ENCODE assay signal across 9 mouse cellular contexts in genomic region chr15:51104796-51105195, GRCm38 (mm10).
DNase-seq lines count a peak whose midpoint lies in the region; ATAC-seq and TF ChIP-seq lines count a peak whose summit lies in the region.
"Had no signal": no experiment of that assay in that cellular context is flagged by ENCODE, and none has a peak within 500 bp of the region (broad histone marks: within the 10 kb centered on the region; RNA-seq: fewer than 3 reads in every experiment).

No protein-coding gene starts in this region.

- H3K27ac ChIP-seq in heart, embryonic 14.5 days (replicated peaks in 1 of 2; ENCODE audit: control insufficient read depth in 1 of 2, insufficient read depth in 1 of 2, low read depth in 2 of 2, low read length in 2 of 2): no peak overlapping the region
- no peak overlapping the region for H3K27ac ChIP-seq in forebrain, postnatal 0 days (ENCODE audit: low read depth, low read length)
- H3K27ac ChIP-seq in midbrain, embryonic 12.5 days (replicated peaks): no peak overlapping the region
- H3K27ac ChIP-seq: left cerebral cortex, adult 2 months had no signal

- intact Hi-C loops in heart, postnatal 25 days (cut with DNase I): no loop called here
- intact Hi-C loops in left cerebral cortex, postnatal 10 days (cut with DNase I): no loop called here

- WGBS in heart, embryonic 14.5 days: 60% methylated on average over 5 of the region's 5 CpGs
- 65% methylated on average over 5 of the region's 5 CpGs for WGBS in forebrain, postnatal 0 days
- WGBS in midbrain, embryonic 12.5 days: 70% methylated on average over 5 of the region's 5 CpGs

- no peak for ATAC-seq in heart, embryonic 14.5 days (ENCODE audit: insufficient number of reproducible peaks, insufficient read depth, low FRiP score, low read depth)
- 0 out of 2 replicates have a peak, but pooled peaks have one; percentile 40 for ATAC-seq in forebrain, postnatal 0 days
- ATAC-seq in midbrain, embryonic 12.5 days (ENCODE audit: low FRiP score, low read depth): peak; percentile 52; the same call in 1 of the 2 replicates
- ATAC-seq in monocyte, adult 5-6 weeks (replicated peaks; ENCODE audit: insufficient number of reproducible peaks, low FRiP score, low TSS enrichment, poor library complexity, severe bottlenecking): no peak

- no peaks in the 10 kb centered on the region for H3K36me3 ChIP-seq in heart, embryonic 14.5 days (ENCODE audit: control insufficient read depth, insufficient read depth, low read length)
- H3K36me3 ChIP-seq in forebrain, postnatal 0 days (ENCODE audit: insufficient read depth): no peaks in the 10 kb centered on the region
- H3K36me3 ChIP-seq in midbrain, embryonic 12.5 days: no peaks in the 10 kb centered on the region

- TF ChIP-seq CTCF in forebrain, postnatal 0 days (IDR thresholded peaks at IDR 0.05; ENCODE audit: low read depth): no peak

- H3K4me3 ChIP-seq in heart, embryonic 14.5 days (ENCODE audit: control insufficient read depth in 1 of 2, insufficient read depth in 1 of 2, low read depth in 1 of 2, low read length in 2 of 2): no peak overlapping the region
- H3K4me3 ChIP-seq in forebrain, postnatal 0 days (ENCODE audit: low read depth, low read length): peak overlapping the region; percentile 21
- no peak overlapping the region; the same call in 1 of the 2 replicates for H3K4me3 ChIP-seq in midbrain, embryonic 12.5 days
- H3K4me3 ChIP-seq: left cerebral cortex, adult 2 months had no signal

- no peaks in the 10 kb centered on the region for H3K9me3 ChIP-seq in heart, embryonic 14.5 days (ENCODE audit: control insufficient read depth, low read length)
- no peaks in the 10 kb centered on the region for H3K9me3 ChIP-seq in forebrain, postnatal 0 days (ENCODE audit: low read length)
- H3K9me3 ChIP-seq in midbrain, embryonic 12.5 days: no peaks in the 10 kb centered on the region

- H3K4me1 ChIP-seq in heart, embryonic 14.5 days (ENCODE audit: control insufficient read depth in 2 of 2, insufficient read depth in 2 of 2, low read length in 2 of 2): no peaks in the 10 kb centered on the region
- H3K4me1 ChIP-seq in forebrain, postnatal 0 days (ENCODE audit: insufficient read depth): peaks cover 4% of the 10 kb centered on the region
- H3K4me1 ChIP-seq in midbrain, embryonic 12.5 days: peaks cover 9% of the 10 kb centered on the region

- no peak overlapping the region for H3K9ac ChIP-seq in heart, embryonic 14.5 days (ENCODE audit: low read length)
- H3K9ac ChIP-seq in forebrain, postnatal 0 days: 0 out of 2 replicates have a peak overlapping the region, but pooled peaks have one; percentile 26
- no peak overlapping the region for H3K9ac ChIP-seq in midbrain, embryonic 12.5 days (replicated peaks)

- H3K4me2 ChIP-seq in heart, embryonic 14.5 days (ENCODE audit: low read length): 0 out of 2 replicates have a peak overlapping the region, but pooled peaks have one; percentile 11
- H3K4me2 ChIP-seq in forebrain, postnatal 0 days (ENCODE audit: low read depth): peak overlapping the region; percentile 37; the same call in 1 of the 2 replicates
- H3K4me2 ChIP-seq in midbrain, embryonic 12.5 days (replicated peaks): peak overlapping the region; percentile 47

- no peaks in the 10 kb centered on the region for H3K27me3 ChIP-seq in heart, embryonic 14.5 days (ENCODE audit: control insufficient read depth, insufficient read depth, low read length)
- no peaks in the 10 kb centered on the region for H3K27me3 ChIP-seq in forebrain, postnatal 0 days (ENCODE audit: insufficient read depth, low read length)
- H3K27me3 ChIP-seq in midbrain, embryonic 12.5 days: no peaks in the 10 kb centered on the region

- no peak for DNase-seq in heart, postnatal 25 days (ENCODE audit: low spot score)
- DNase-seq in ZHBTc4 (ENCODE audit: low read depth, low spot score): peak; percentile 2
- DNase-seq in forebrain, postnatal 0 days: no peak
- no peak for DNase-seq in cerebellum, postnatal 10 days
- no peak for DNase-seq in left cerebral cortex, postnatal 10 days (ENCODE audit: extremely low spot score in 1 of 2, low spot score in 2 of 2)

Comparison
In these comparisons a context has a peak if more than half of its experiments do, and no peak if none do; other contexts are left out.
1. ATAC-seq: peak in forebrain, postnatal 0 days (single experiment) and midbrain, embryonic 12.5 days (single experiment); none in heart, embryonic 14.5 days (single experiment) and monocyte, adult 5-6 weeks (single experiment).
2. Peak in every context shown above with its lines, with median percentiles within 50 percentile points of each other: H3K4me2 ChIP-seq.